Mouse (Mus musculus) splenic B cell, adult 2 months (primary cell): ENCODE results near the gene Gm9789.
"Not testable (repeated sequence)": the region's sequence is repeated elsewhere in the genome, so short reads cannot be mapped to it uniquely, and the experiment has no call there.

Source experiments
- DNase-seq: peaks from one replicate; pipeline ENCODE4 v3.0.0-alpha.2; 2011; ENCODE audit warnings: low read depth, low spot score
- H3K27me3 ChIP-seq: 2 replicates; pipeline ENCODE4 v1.6.1; 2012; ENCODE audit warnings: mild to moderate bottlenecking, low read length, moderate library complexity, mixed read lengths; ENCODE audit not compliant: control insufficient read depth, poor library complexity, insufficient read depth, severe bottlenecking
- H3K36me3 ChIP-seq: 2 replicates; pipeline ENCODE4 v1.6.1; 2012; ENCODE audit warnings: mild to moderate bottlenecking, low read length, moderate library complexity, mixed read lengths; ENCODE audit not compliant: control insufficient read depth, poor library complexity, insufficient read depth, severe bottlenecking

The Gm9789 gene

GRCm38 (mm10) chr16:89157652-89158051 is at the start of gene Gm9789:
Gene Gm9789, plus strand, starts transcription at chr16:89157952.
- Histone ChIP-seq H3K27me3 (no peaks in the 10 kb centered on the region), H3K36me3 (no peaks in the 10 kb centered on the region)
- no peak for DNase-seq

- H3K36me3 ChIP-seq = no peaks in the 10 kb centered on the region
- no peak for DNase-seq
Observed at GRCm38 (mm10) chr16:89140551-89140950, 17.2 kb upstream of the Gm9789 start, which contains the start of gene Gm6358. Gene Gm6358, plus strand, starts transcription at chr16:89140851.

DNA sequence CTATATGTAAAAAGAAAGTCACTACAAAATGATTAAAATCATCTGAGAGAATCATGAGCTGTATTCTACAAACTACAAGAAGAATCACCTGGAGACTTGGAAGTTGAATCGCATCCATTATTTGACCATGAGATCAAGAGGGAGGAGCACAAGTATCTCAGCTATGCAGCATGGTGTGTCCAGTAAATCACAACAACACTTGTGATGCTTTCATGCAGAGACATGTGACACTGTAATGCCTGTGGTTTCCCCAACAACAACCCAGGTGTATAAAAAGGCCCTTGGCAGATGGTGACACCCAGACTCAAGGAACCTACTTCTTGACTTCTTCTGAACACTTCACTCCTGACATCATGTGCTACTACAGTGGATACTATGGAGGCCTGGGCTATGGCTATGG is 7.0 kb upstream of the Gm9789 start, which contains the start of gene Gm10061:
Gm10061 (plus strand) TSS at position 301 of the 400 bp plus-strand sequence.
- Histone ChIP-seq H3K36me3 (no peaks in the 10 kb centered on the region), H3K27me3 (no peaks in the 10 kb centered on the region)
- DNase-seq = no peak

More at GRCm38 (mm10) chr16:89140551-89140950, 17.2 kb upstream of the Gm9789 start, which contains the start of gene Gm6358:
- no peaks in the 10 kb centered on the region for H3K27me3 ChIP-seq

- H3K36me3 ChIP-seq, H3K27me3 ChIP-seq, DNase-seq: not testable (repeated sequence)
Observed at GRCm38 (mm10) chr16:89169190-89169589, 11.4 kb downstream of the Gm9789 start, which contains the start of gene Gm7735. Gene Gm7735, plus strand, starts transcription at chr16:89169490.

DNA sequence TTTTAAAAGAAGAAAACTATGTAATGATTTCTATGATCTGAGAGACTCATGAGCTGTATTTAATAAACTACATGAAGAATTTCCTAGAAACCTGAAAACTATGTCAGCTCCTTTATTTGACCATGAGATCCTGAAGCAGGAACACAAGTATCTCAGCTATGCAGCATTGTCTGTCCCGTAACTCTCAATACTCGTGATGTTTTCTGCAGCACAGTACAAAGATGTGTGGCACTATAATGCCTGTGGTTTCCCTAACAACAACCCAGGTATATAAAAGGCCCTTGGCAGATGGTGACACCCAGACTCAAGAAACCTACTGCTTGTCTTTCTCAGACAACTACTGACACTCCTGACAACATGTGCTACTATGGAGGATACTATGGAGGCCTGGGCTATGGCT is 16.7 kb downstream of the Gm9789 start, which contains the start of gene 1110057P08Rik:
1110057P08Rik (plus strand) TSS at position 301 of the 400 bp plus-strand sequence.
- no peak for DNase-seq
- no peaks in the 10 kb centered on the region for H3K36me3 ChIP-seq

GRCm38 (mm10) chr16:89188621-89189020 is 30.9 kb downstream of the Gm9789 start:
- no peaks in the 10 kb centered on the region for H3K27me3 ChIP-seq
- no peaks in the 10 kb centered on the region for H3K36me3 ChIP-seq
- no peak for DNase-seq

More for the DNA sequence above, 16.7 kb downstream of the Gm9789 start, which contains the start of gene 1110057P08Rik:
- H3K27me3 ChIP-seq = no peaks in the 10 kb centered on the region

DNA sequence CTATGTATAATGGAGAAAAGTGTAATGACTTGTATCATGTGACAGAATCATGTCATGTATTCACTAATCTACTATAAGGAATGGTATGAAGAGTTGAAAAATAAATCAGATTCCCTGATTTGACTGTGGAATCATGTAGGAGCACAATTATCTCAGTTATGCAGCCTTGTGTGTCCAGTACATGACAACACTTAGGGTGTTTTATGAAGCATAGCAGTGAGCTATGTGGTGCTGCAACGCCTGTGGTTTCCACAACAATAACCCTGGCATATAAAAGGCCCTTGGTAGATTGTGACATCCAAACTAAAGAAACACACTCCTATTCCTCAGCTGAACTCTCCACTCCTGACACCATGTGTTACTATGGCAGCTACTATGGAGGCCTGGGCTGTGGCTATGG is 47.8 kb downstream of the Gm9789 start, which contains the start of gene Krtap20-2:
Krtap20-2 (plus strand) TSS at position 301 of the 400 bp plus-strand sequence.
- no peak for DNase-seq
- Histone ChIP-seq H3K27me3 (no peaks in the 10 kb centered on the region), H3K36me3 (no peaks in the 10 kb centered on the region)
